Mouse (Mus musculus) bone marrow, adult 2 months (tissue): ENCODE results near the gene Raet1e.
"Not testable (repeated sequence)": the region's sequence is repeated elsewhere in the genome, so short reads cannot be mapped to it uniquely, and the experiment has no call there.

ENCODE experiments used
- CTCF ChIP-seq: fragments of 200-500 bp; IDR thresholded peaks from 2 replicates; pipeline ENCODE4 v1.5.1; 2011; ENCODE audit warnings: low read length, control low read depth; ENCODE audit not compliant: control insufficient read depth, insufficient read depth
- POLR2A ChIP-seq: fragments of 200-500 bp; IDR thresholded peaks from 2 replicates; pipeline ENCODE4 v1.6.1; 2011; ENCODE audit warnings: low read depth, mild to moderate bottlenecking, control low read depth, low read length, borderline replicate concordance; ENCODE audit not compliant: control insufficient read depth

GRCm38 (mm10) chr10:22163279-22163678 lies 4.9 kb downstream of the Raet1e start:
- TF ChIP-seq POLR2A, CTCF: not testable (repeated sequence)
